Mouse (Mus musculus): Measurements from ENCODE around the gene Emilin2. TPM values are rescaled to one million over a fixed set of nuclear protein-coding genes. Genes with fewer than 3 reads are reported as not detected.

The Emilin2 gene
- polyA plus RNA-seq, 1 experiment from 2014 or later: 0.72 TPM

GRCm38 (mm10) chr17:71252101-71252500 is 59.7 kb downstream of the Emilin2 start:
- Histone ChIP-seq H3K36me3 (ENCODE audit: control insufficient read depth, insufficient read depth, low read length) (peaks cover 24% of the 10 kb centered on the region), H3K9ac (ENCODE audit: low read length) (no peak overlapping the region), H3K4me2 (ENCODE audit: low read length) (no peak overlapping the region), H3K9me3 (replicated peaks; ENCODE audit: control insufficient read depth, low read length) (no peaks in the 10 kb centered on the region), H3K4me1 (ENCODE audit: control insufficient read depth, insufficient read depth, low read length) (no peaks in the 10 kb centered on the region), H3K4me3 (ENCODE audit: low read depth, low read length) (no peak overlapping the region), H3K27me3 (replicated peaks; ENCODE audit: control insufficient read depth, insufficient read depth, low read length) (no peaks in the 10 kb centered on the region), H3K27ac (ENCODE audit: low read depth, low read length) (no peak overlapping the region)
- DNase-seq (ENCODE audit: low spot score): no peak
- ATAC-seq: no peak
- 89% methylated on average over 9 of the region's 9 CpGs for WGBS

DNA sequence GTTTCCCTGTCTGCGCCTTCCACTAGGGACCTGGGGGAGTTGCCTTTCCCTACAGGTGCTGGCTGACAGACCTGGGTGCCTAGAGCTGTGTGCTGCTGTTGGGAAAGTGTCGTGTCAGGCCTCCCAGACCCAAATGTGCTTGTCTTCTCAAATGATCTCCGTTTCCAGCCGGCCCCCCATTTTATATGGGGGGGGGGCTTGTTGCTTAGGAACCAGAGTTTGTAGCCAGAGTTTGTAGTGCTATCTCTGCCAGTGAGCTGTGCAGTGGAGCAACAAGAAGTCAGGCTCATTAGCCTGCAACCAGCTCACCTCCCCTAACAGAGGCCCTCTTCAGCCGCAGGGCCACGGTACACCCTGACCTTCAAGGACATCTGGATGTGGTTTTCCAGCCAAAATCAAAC is 60.2 kb downstream of the Emilin2 start:
- DNase-seq (ENCODE audit: low spot score) (no peak), ATAC-seq (no peak)
- 64% methylated on average over 6 of the region's 6 CpGs for WGBS
- no peak overlapping the region for H3K4me3 ChIP-seq (ENCODE audit: low read depth, low read length)
- H3K4me1 ChIP-seq (ENCODE audit: control insufficient read depth, insufficient read depth, low read length): no peaks in the 10 kb centered on the region
- no peak overlapping the region for H3K4me2 ChIP-seq (ENCODE audit: low read length)
- H3K9me3 ChIP-seq (replicated peaks; ENCODE audit: control insufficient read depth, low read length): no peaks in the 10 kb centered on the region
- no peak overlapping the region for H3K27ac ChIP-seq (ENCODE audit: low read depth, low read length)
- no peak overlapping the region for H3K9ac ChIP-seq (ENCODE audit: low read length)
- no peaks in the 10 kb centered on the region for H3K27me3 ChIP-seq (replicated peaks; ENCODE audit: control insufficient read depth, insufficient read depth, low read length)
- peaks cover 29% of the 10 kb centered on the region for H3K36me3 ChIP-seq (ENCODE audit: control insufficient read depth, insufficient read depth, low read length)

GRCm38 (mm10) chr17:71250819-71251600 is 60.8 kb downstream of the Emilin2 start:
- Histone ChIP-seq H3K4me3 (ENCODE audit: low read depth, low read length) (no peak overlapping the region), H3K4me1 (ENCODE audit: control insufficient read depth, insufficient read depth, low read length) (no peaks in the 10 kb centered on the region), H3K9me3 (replicated peaks; ENCODE audit: control insufficient read depth, low read length) (no peaks in the 10 kb centered on the region), H3K27ac (ENCODE audit: low read depth, low read length) (no peak overlapping the region), H3K36me3 (ENCODE audit: control insufficient read depth, insufficient read depth, low read length) (peaks cover 35% of the 10 kb centered on the region), H3K4me2 (ENCODE audit: low read length) (no peak overlapping the region), H3K9ac (ENCODE audit: low read length) (no peak overlapping the region), H3K27me3 (replicated peaks; ENCODE audit: control insufficient read depth, insufficient read depth, low read length) (no peaks in the 10 kb centered on the region)
- no peak for ATAC-seq
- 89% methylated on average over 16 of the region's 16 CpGs for WGBS
- no peak for DNase-seq (ENCODE audit: low spot score)

GRCm38 (mm10) chr17:71250046-71250445 is 61.7 kb downstream of the Emilin2 start:
- Histone ChIP-seq H3K4me1 (ENCODE audit: control insufficient read depth, insufficient read depth, low read length) (no peaks in the 10 kb centered on the region), H3K27ac (ENCODE audit: low read depth, low read length) (no peak overlapping the region), H3K4me2 (ENCODE audit: low read length) (no peak overlapping the region), H3K9me3 (replicated peaks; ENCODE audit: control insufficient read depth, low read length) (no peaks in the 10 kb centered on the region), H3K9ac (ENCODE audit: low read length) (no peak overlapping the region), H3K4me3 (ENCODE audit: low read depth, low read length) (no peak overlapping the region), H3K36me3 (ENCODE audit: control insufficient read depth, insufficient read depth, low read length) (peaks cover 44% of the 10 kb centered on the region), H3K27me3 (replicated peaks; ENCODE audit: control insufficient read depth, insufficient read depth, low read length) (no peaks in the 10 kb centered on the region)
- 95% methylated on average over 2 of the region's 2 CpGs for WGBS
- DNase-seq (ENCODE audit: low spot score): no peak
- ATAC-seq: no peak

DNA sequence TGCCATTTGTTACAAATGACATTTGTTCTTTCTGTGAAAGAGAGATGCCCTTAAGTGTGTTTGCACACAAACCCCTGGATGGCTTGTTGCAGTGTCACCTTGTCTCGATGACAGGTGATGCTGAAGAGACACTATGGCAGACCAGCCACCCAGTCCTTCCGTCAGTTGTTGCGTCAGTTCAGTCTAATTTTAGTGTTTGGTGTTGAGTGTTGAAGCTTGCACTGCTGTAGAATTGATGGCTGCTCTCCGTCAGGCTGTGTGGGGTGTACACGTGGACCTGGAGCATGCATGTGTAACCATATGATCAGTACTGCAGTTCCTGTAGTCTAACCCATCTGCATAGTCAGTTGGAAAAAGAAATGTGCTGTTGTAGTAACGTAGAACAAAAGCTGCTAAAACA is 62.8 kb downstream of the Emilin2 start:
- Histone ChIP-seq H3K27ac (ENCODE audit: low read depth, low read length) (no peak overlapping the region), H3K36me3 (ENCODE audit: control insufficient read depth, insufficient read depth, low read length) (peaks cover 53% of the 10 kb centered on the region), H3K9me3 (replicated peaks; ENCODE audit: control insufficient read depth, low read length) (no peaks in the 10 kb centered on the region), H3K4me1 (ENCODE audit: control insufficient read depth, insufficient read depth, low read length) (no peaks in the 10 kb centered on the region), H3K27me3 (replicated peaks; ENCODE audit: control insufficient read depth, insufficient read depth, low read length) (no peaks in the 10 kb centered on the region), H3K9ac (ENCODE audit: low read length) (no peak overlapping the region), H3K4me3 (ENCODE audit: low read depth, low read length) (no peak overlapping the region), H3K4me2 (ENCODE audit: low read length) (no peak overlapping the region)
- ATAC-seq: no peak
- no peak for DNase-seq (ENCODE audit: low spot score)
- 78% methylated on average over 6 of the region's 6 CpGs for WGBS

GRCm38 (mm10) chr17:71246022-71246421 is 65.8 kb downstream of the Emilin2 start:
- H3K9me3 ChIP-seq (replicated peaks; ENCODE audit: control insufficient read depth, low read length): no peaks in the 10 kb centered on the region
- no peak overlapping the region for H3K9ac ChIP-seq (ENCODE audit: low read length)
- H3K27ac ChIP-seq (ENCODE audit: low read depth, low read length): no peak overlapping the region
- H3K4me2 ChIP-seq (ENCODE audit: low read length): no peak overlapping the region
- no peaks in the 10 kb centered on the region for H3K4me1 ChIP-seq (ENCODE audit: control insufficient read depth, insufficient read depth, low read length)
- H3K4me3 ChIP-seq (ENCODE audit: low read depth, low read length): no peak overlapping the region
- ATAC-seq: no peak
- H3K27me3 ChIP-seq (replicated peaks; ENCODE audit: control insufficient read depth, insufficient read depth, low read length): no peaks in the 10 kb centered on the region
- DNase-seq (ENCODE audit: low spot score): no peak
- peaks cover 81% of the 10 kb centered on the region for H3K36me3 ChIP-seq (ENCODE audit: control insufficient read depth, insufficient read depth, low read length)
- 94% methylated on average over 4 of the region's 4 CpGs for WGBS

- no peaks in the 10 kb centered on the region for H3K4me1 ChIP-seq (ENCODE audit: control insufficient read depth, insufficient read depth, low read length)
- H3K9ac ChIP-seq (ENCODE audit: low read length): no peak overlapping the region
- DNase-seq (ENCODE audit: low spot score) (no peak), ATAC-seq (no peak)
- H3K27me3 ChIP-seq (replicated peaks; ENCODE audit: control insufficient read depth, insufficient read depth, low read length): no peaks in the 10 kb centered on the region
- no peak overlapping the region for H3K4me3 ChIP-seq (ENCODE audit: low read depth, low read length)
- H3K36me3 ChIP-seq (ENCODE audit: control insufficient read depth, insufficient read depth, low read length): peaks cover 84% of the 10 kb centered on the region
- H3K4me2 ChIP-seq (ENCODE audit: low read length): no peak overlapping the region
- H3K9me3 ChIP-seq (replicated peaks; ENCODE audit: control insufficient read depth, low read length): no peaks in the 10 kb centered on the region
- 96% methylated on average over 15 of the region's 15 CpGs for WGBS
- no peak overlapping the region for H3K27ac ChIP-seq (ENCODE audit: low read depth, low read length)
Observed at GRCm38 (mm10) chr17:71245133-71245532, 66.6 kb downstream of the Emilin2 start.

DNA sequence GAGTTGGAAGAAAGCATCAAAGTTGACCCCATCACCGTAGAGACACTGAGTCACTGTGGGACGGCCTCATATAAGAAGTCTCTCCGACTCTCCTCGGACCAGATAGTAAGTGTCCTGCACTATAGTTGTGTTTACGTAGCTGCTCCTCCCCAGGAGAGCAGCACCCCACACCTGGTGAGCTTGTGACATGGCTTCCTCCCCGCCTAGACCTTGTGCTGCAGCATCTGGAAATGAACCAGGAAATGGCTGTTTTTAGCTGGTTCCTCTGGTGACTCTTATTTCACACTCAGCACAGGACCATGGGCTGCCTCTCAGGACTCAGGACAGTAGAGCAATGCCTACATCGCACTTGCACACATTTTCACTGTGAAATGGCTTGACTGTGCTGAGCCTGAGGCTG is 69.1 kb downstream of the Emilin2 start:
- Histone ChIP-seq H3K27ac (ENCODE audit: low read depth, low read length) (no peak overlapping the region), H3K4me1 (ENCODE audit: control insufficient read depth, insufficient read depth, low read length) (no peaks in the 10 kb centered on the region), H3K36me3 (ENCODE audit: control insufficient read depth, insufficient read depth, low read length) (peaks cover 91% of the 10 kb centered on the region), H3K4me3 (ENCODE audit: low read depth, low read length) (no peak overlapping the region), H3K9me3 (replicated peaks; ENCODE audit: control insufficient read depth, low read length) (no peaks in the 10 kb centered on the region), H3K9ac (ENCODE audit: low read length) (no peak overlapping the region), H3K27me3 (replicated peaks; ENCODE audit: control insufficient read depth, insufficient read depth, low read length) (no peaks in the 10 kb centered on the region), H3K4me2 (ENCODE audit: low read length) (no peak overlapping the region)
- ATAC-seq: no peak
- no peak for DNase-seq (ENCODE audit: low spot score)
- WGBS: 94% methylated on average over 7 of the region's 7 CpGs

DNA sequence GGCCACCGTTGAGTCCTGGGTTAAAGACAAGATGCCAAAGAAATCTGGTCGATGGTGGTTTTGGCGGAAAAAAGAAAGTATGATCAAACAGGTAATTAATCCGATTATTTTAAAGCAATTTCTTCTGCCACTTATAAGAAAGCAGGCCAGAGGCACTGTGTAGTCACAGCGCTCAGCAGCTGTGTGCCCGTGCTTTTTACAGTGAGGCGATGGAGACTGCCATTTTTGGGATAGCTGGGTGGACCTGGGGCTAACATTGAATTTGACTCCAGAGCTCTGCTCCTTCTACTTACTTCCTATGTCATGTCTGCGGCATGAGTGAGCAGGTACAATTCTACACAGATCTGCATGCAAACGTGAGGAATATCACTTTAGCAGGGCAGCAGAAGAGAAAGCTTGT is 71.0 kb downstream of the Emilin2 start:
- no peak for DNase-seq (ENCODE audit: low spot score)
- no peak for ATAC-seq
- Histone ChIP-seq H3K27me3 (replicated peaks; ENCODE audit: control insufficient read depth, insufficient read depth, low read length) (no peaks in the 10 kb centered on the region), H3K36me3 (ENCODE audit: control insufficient read depth, insufficient read depth, low read length) (peaks cover 83% of the 10 kb centered on the region), H3K4me3 (ENCODE audit: low read depth, low read length) (no peak overlapping the region), H3K4me2 (ENCODE audit: low read length) (no peak overlapping the region), H3K9me3 (replicated peaks; ENCODE audit: control insufficient read depth, low read length) (no peaks in the 10 kb centered on the region), H3K4me1 (ENCODE audit: control insufficient read depth, insufficient read depth, low read length) (no peaks in the 10 kb centered on the region), H3K9ac (ENCODE audit: low read length) (no peak overlapping the region), H3K27ac (ENCODE audit: low read depth, low read length) (no peak overlapping the region)
- WGBS: 95% methylated on average over 9 of the region's 9 CpGs
